Mouse (Mus musculus) heart, adult 2 months (tissue): ENCODE measurements at regions not wholly inside any gene's neighbourhood (a gene's known extent, or its start where the extent isn't known, plus 50 kb on each side); places are given as distances from the start of the nearest gene placed in this dataset.

Experiments
- EP300 ChIP-seq: fragments of 200-500 bp; IDR thresholded peaks from 2 replicates; pipeline ENCODE4 v1.6.1; 2011; ENCODE audit warnings: low read depth, low read length, control low read depth; ENCODE audit not compliant: insufficient read depth
- POLR2A ChIP-seq: fragments of 200-500 bp; IDR thresholded peaks from 2 replicates; pipeline ENCODE4 v1.6.1; 2011; ENCODE audit warnings: mild to moderate bottlenecking, low read depth, low read length, control low read depth; ENCODE audit not compliant: insufficient read depth

GRCm38 (mm10) chr9:122471539-122471938 lies 120.1 kb downstream of the Abhd5 start:
- TF ChIP-seq POLR2A: no peak
- TF ChIP-seq EP300: no peak
